Mouse (Mus musculus) liver, embryonic 11.5 days (tissue): ENCODE measurements around the gene Ankdd1b. TPM values are rescaled to one million over a fixed set of nuclear protein-coding genes. Genes with fewer than 3 reads are reported as not detected.

Experiments
- ATAC-seq: fragments of 200-750 bp; cut with Nextera tagmentation; replicated peaks from 2 replicates; pipeline ENCODE4 v1.8.0; 2017; ENCODE audit warnings: moderate number of reproducible peaks, mild to moderate bottlenecking, moderate TSS enrichment, moderate library complexity; ENCODE audit not compliant: low FRiP score
- DNase-seq: peaks from one replicate; pipeline ENCODE4 v3.0.0-alpha.2; 2017; ENCODE audit warnings: low spot score
- H3K27ac ChIP-seq: fragments of 300-500 bp; sonication (generic); 2 replicates; pipeline ENCODE4 v1.5.1; 2014; ENCODE audit warnings: mild to moderate bottlenecking, low read depth, low read length, control low read depth
- H3K27me3 ChIP-seq: fragments of 300-500 bp; sonication (generic); replicated peaks from 2 replicates; pipeline ENCODE4 v1.6.1; 2014; ENCODE audit warnings: low read length, mixed read lengths; ENCODE audit not compliant: control insufficient read depth, insufficient read depth
- H3K36me3 ChIP-seq: fragments of 300-500 bp; sonication (generic); 2 replicates; pipeline ENCODE4 v1.6.1; 2014; ENCODE audit warnings: mild to moderate bottlenecking, low read length, moderate library complexity, mixed read lengths; ENCODE audit not compliant: control insufficient read depth, insufficient read depth
- H3K4me1 ChIP-seq: fragments of 300-500 bp; sonication (generic); replicated peaks from 2 replicates; pipeline ENCODE4 v1.6.1; 2014; ENCODE audit warnings: low read length, mixed read lengths; ENCODE audit not compliant: control insufficient read depth, insufficient read depth
- H3K4me2 ChIP-seq: fragments of 300-500 bp; sonication (generic); 2 replicates; pipeline ENCODE4 v1.6.1; 2014; ENCODE audit warnings: mild to moderate bottlenecking, control low read depth, moderate library complexity
- H3K4me3 ChIP-seq: fragments of 300-500 bp; sonication (generic); 2 replicates; pipeline ENCODE4 v1.5.1; 2014; ENCODE audit warnings: low read depth, low read length, control low read depth
- H3K9ac ChIP-seq: fragments of 300-500 bp; sonication (generic); 2 replicates; pipeline ENCODE4 v1.6.1; 2014; ENCODE audit warnings: low read depth, low read length, control low read depth
- H3K9me3 ChIP-seq: fragments of 300-500 bp; sonication (generic); 2 replicates; pipeline ENCODE4 v1.6.1; 2016; ENCODE audit warnings: low read length, inconsistent platforms, mixed read lengths; ENCODE audit not compliant: control insufficient read depth
- whole genome bisulfite sequencing: fragments of 180-500 bp; shearing (Covaris S2); extraction: QIAGEN DNeasy Blood & Tissue Kit; methylation state at CpG from one replicate; pipeline ENCODE4 v1.1.7; 2014; 5-methylcytosine and 5-hydroxymethylcytosine counted together
- polyA plus RNA-seq: library from polyadenylated mRNA; unstranded; fragments of >200 nt; fragmentation: Nextera tagmentation; extraction: Ambion mirVana; gene quantifications from 2 replicates; pipeline ENCODE4 v1.2.1, GENCODE M21; 2014

The Ankdd1b gene
- polyA plus RNA-seq, 1 experiment from 2014 or later = 0.11 TPM

DNA sequence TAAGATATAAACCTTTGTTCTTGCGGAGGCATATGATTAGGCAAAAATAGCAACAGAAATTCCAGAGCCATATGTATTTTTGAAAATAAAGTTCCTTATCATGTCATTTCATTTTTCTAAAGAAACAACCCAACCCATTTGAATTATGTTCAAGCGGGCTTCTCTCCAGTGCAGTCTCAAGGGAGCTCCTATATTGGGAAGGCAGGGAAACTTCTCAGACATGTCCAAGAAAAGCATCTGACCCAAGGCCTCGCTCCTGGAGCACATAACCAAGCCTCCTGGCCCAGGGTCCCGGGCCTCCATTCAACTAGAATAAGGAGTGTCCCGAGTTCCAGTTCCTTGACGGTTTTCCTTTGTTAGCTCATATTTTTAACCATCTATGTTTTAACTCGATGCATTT, 20.1 kb downstream of the Ankdd1b start:
- Histone ChIP-seq H3K4me3 (no peak overlapping the region), H3K27me3 (no peaks in the 10 kb centered on the region), H3K4me2 (no peak overlapping the region), H3K9ac (no peak overlapping the region), H3K27ac (no peak overlapping the region), H3K9me3 (no peaks in the 10 kb centered on the region), H3K36me3 (no peaks in the 10 kb centered on the region), H3K4me1 (no peaks in the 10 kb centered on the region)
- no peak for ATAC-seq
- WGBS = 87% methylated on average over 7 of the region's 7 CpGs
- no peak for DNase-seq

DNA sequence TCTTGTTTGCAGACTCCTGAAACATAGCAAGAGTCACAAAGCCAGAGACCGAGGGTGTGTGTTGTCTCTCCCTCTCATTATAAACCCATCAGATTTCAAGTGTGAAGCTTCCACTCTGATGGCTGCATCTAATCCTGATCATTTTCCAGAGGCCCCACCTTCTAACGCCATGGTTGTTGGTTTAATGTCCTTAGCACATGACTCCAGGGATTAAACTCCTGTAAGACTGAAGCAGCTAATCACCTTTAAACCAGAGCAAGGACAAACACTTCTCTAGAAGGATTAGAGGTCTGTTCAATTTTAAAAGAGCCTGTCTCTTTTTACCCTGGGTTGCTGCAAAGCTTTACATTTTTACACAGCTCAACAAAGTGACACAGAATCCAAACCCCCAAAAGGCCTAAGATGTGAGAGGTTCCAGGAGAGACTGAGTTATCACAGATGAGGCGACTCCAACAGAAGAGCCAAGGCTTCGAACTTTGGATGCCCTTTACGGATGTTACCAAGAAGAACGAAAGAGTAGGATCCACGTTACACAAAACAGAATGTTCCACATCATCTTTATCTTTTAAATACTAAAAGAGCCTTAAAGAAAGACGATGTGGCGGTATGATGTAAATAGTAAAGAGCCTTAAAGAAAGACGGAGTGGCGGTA, 20.7 kb downstream of the Ankdd1b start:
- Histone ChIP-seq H3K27ac (no peak overlapping the region), H3K4me1 (no peaks in the 10 kb centered on the region), H3K4me3 (no peak overlapping the region), H3K27me3 (no peaks in the 10 kb centered on the region), H3K9ac (no peak overlapping the region), H3K4me2 (no peak overlapping the region), H3K36me3 (no peaks in the 10 kb centered on the region), H3K9me3 (no peaks in the 10 kb centered on the region)
- 75% methylated on average over 11 of the region's 11 CpGs for WGBS
- no peak for ATAC-seq
- DNase-seq = no peak

DNA sequence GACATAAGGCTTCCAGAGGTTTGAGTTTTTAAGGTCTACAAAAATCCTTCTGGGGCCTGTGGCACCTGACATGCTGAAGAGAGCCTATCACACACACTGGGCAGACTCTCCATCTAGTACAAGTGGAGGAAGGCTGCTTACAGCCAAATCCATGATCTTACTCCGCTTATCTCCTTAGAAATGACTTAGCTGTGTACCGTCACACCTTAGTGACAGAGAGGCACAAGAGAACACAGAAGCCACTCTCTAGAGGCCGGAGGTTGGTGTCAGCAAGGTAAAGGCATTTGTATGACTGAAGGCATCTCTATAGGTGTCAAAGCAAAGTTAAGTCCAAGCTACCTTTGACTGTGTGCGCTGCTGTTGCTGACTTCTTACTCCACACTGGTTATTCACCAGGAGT, 30.6 kb downstream of the Ankdd1b start:
- DNase-seq (no peak), ATAC-seq (no peak)
- no peaks in the 10 kb centered on the region for H3K27me3 ChIP-seq
- H3K4me1 ChIP-seq = peaks cover 4% of the 10 kb centered on the region; the same call in 1 of the 2 replicates
- H3K27ac ChIP-seq = no peak overlapping the region
- WGBS = 85% methylated on average over 4 of the region's 4 CpGs
- H3K36me3 ChIP-seq = no peaks in the 10 kb centered on the region
- no peak overlapping the region for H3K9ac ChIP-seq
- H3K9me3 ChIP-seq = no peaks in the 10 kb centered on the region
- H3K4me3 ChIP-seq = no peak overlapping the region
- no peak overlapping the region for H3K4me2 ChIP-seq

DNA sequence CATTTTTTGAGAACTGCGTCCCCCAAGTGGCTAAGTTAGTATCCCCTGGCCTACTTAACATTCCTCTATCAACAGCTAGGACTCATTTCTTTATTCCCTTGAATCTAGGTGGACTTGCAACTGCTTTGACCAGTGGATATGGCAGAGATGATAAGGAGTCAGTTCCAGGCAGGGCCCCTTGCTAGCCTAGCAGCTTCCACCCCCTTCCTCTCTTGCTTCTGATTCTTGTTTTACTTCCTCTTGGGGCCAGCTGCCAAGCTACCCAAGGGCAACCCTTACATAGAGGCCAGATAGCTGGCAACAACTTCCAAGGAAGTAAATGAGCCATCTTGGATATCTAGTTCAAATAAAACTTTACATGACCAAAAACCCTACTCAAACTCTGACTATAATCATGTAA, 34.1 kb downstream of the Ankdd1b start:
- no peak overlapping the region for H3K9ac ChIP-seq
- 83% methylated on average over 1 of the region's 1 CpGs for WGBS
- ATAC-seq (no peak), DNase-seq (no peak)
- H3K36me3 ChIP-seq = no peaks in the 10 kb centered on the region
- H3K4me1 ChIP-seq = peaks cover 20% of the 10 kb centered on the region
- no peak overlapping the region for H3K4me3 ChIP-seq
- no peaks in the 10 kb centered on the region for H3K9me3 ChIP-seq
- H3K27me3 ChIP-seq = no peaks in the 10 kb centered on the region
- no peak overlapping the region for H3K27ac ChIP-seq
- H3K4me2 ChIP-seq = no peak overlapping the region

DNA sequence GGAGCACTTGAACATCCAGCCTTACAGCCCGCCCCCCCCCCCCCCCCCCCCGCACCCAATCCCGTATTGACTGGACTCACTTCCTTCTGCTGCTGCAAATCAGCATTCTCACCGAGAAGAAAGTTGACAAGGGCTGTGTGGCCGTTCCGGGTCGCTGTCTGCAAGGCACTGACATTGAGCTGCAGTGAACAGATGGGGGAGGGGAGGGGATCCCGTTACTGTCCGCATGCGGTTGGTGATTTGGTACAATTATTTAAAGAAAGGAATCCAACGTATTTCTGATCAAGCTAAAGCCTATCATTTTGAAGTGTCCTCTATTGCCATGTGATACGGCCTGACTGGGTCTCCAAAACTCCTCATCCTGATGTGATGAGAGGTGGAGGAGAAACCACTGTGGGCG, 35.2 kb downstream of the Ankdd1b start:
- DNase-seq (no peak), ATAC-seq (no peak)
- Histone ChIP-seq H3K9ac (no peak overlapping the region), H3K27me3 (no peaks in the 10 kb centered on the region), H3K4me3 (no peak overlapping the region), H3K9me3 (no peaks in the 10 kb centered on the region), H3K27ac (no peak overlapping the region), H3K4me2 (peak overlapping the region; percentile 24; the same call in 1 of the 2 replicates), H3K36me3 (no peaks in the 10 kb centered on the region), H3K4me1 (peaks cover 20% of the 10 kb centered on the region)
- WGBS = 32% methylated on average over 12 of the region's 13 CpGs

- no peak overlapping the region for H3K9ac ChIP-seq
- H3K4me2 ChIP-seq = no peak overlapping the region
- no peaks in the 10 kb centered on the region for H3K27me3 ChIP-seq
- H3K27ac ChIP-seq = no peak overlapping the region; the same call in 1 of the 2 replicates
- 57% methylated on average over 5 of the region's 5 CpGs for WGBS
- ATAC-seq (no peak), DNase-seq (no peak)
- peaks cover 20% of the 10 kb centered on the region for H3K4me1 ChIP-seq
- no peaks in the 10 kb centered on the region for H3K36me3 ChIP-seq
- no peaks in the 10 kb centered on the region for H3K9me3 ChIP-seq
- H3K4me3 ChIP-seq = no peak overlapping the region
Observed at GRCm38 (mm10) chr13:96434899-96435331, 36.1 kb downstream of the Ankdd1b start.

DNA sequence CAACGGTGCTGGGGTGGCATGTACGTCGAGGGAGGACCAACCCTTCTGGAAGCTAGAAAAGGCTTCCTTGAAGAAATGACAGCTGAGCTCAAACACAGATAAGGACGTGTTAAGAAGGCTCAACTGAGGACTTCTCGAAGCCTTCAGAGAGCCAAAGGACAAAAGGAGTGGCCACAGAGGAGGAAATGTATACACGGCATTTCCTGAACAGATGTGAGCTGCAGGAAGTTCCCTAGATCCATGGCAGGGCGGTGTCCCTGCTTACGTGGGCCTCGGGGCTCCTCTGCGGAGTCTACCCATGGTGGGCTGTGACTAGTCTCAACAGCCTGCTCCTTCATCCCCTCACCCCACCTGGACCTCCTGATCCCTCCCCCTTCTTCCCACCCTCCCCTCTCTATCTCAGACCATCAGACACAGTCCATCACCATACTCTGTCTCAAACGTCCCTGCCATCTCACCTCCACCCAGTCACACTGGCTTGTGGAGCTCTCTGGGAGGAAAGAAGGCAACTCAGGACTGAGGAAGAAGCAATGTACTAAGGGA, 37.3 kb downstream of the Ankdd1b start:
- 0 out of 2 replicates have a peak overlapping the region, but pooled peaks have one; percentile 25 for H3K27ac ChIP-seq
- DNase-seq (no peak), ATAC-seq (no peak; the same call in 1 of the 2 replicates)
- no peaks in the 10 kb centered on the region for H3K36me3 ChIP-seq
- H3K9me3 ChIP-seq = no peaks in the 10 kb centered on the region
- WGBS = 27% methylated on average over 11 of the region's 11 CpGs
- no peak overlapping the region for H3K4me3 ChIP-seq
- no peak overlapping the region for H3K4me2 ChIP-seq
- peaks cover 20% of the 10 kb centered on the region for H3K4me1 ChIP-seq
- H3K27me3 ChIP-seq = no peaks in the 10 kb centered on the region
- H3K9ac ChIP-seq = no peak overlapping the region

DNA sequence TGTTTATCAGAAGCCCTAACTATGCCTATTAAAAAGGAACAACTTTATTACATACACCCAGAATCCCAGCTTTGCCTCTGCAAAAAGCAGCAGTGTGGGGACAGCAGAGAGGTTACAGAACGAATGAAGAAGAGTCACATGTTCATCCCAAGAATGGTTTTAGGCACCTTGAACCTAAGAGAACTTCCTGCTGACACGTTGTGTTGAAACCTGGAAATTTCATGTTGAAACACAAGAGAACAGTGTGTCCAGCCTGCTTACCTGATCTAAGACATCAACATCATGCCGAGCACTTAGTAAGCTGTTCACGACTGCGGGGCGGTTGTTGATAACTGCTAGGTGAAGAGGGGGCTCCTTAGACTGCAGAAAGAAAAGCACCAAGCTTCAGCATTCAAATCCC, 38.0 kb downstream of the Ankdd1b start:
- no peak overlapping the region for H3K4me2 ChIP-seq
- ATAC-seq = no peak
- DNase-seq = no peak
- H3K9me3 ChIP-seq = no peaks in the 10 kb centered on the region
- no peaks in the 10 kb centered on the region for H3K27me3 ChIP-seq
- H3K27ac ChIP-seq = no peak overlapping the region
- WGBS = 73% methylated on average over 6 of the region's 6 CpGs
- peaks cover 20% of the 10 kb centered on the region for H3K4me1 ChIP-seq
- no peak overlapping the region for H3K9ac ChIP-seq
- H3K36me3 ChIP-seq = no peaks in the 10 kb centered on the region
- H3K4me3 ChIP-seq = no peak overlapping the region

DNA sequence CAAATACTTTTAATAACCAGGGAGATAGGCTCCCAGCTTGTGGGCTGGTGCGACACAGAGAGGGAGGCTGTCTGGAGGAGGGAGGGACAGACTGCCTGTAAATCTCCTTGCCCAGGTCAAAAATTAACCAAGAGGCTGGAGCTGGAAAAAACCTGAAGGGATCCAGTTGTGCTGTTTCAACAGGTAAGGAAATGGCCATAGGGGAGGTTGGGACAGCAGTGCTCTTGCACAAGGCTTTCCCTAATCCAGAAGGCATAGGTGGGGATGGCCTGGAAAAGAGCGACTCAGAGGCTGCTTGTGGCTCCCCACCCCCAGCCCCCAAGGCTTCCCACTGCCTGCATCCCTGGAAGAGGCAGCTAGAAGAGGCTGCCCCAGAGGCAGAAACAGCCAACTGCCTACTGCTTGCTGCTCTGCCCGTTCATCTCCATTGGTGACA, 38.6 kb downstream of the Ankdd1b start:
- no peaks in the 10 kb centered on the region for H3K36me3 ChIP-seq
- H3K9ac ChIP-seq = no peak overlapping the region
- 53% methylated on average over 3 of the region's 3 CpGs for WGBS
- no peak overlapping the region for H3K27ac ChIP-seq
- H3K9me3 ChIP-seq = no peaks in the 10 kb centered on the region
- no peak for ATAC-seq
- H3K27me3 ChIP-seq = no peaks in the 10 kb centered on the region
- H3K4me3 ChIP-seq = no peak overlapping the region
- peaks cover 20% of the 10 kb centered on the region for H3K4me1 ChIP-seq
- DNase-seq = no peak
- H3K4me2 ChIP-seq = no peak overlapping the region
